ENCODE assay signal across 12 mouse cellular contexts in genomic region chr16:79182474-79182873, GRCm38 (mm10).
A peak's percentile ranks its signal among the peaks of the same experiment; 100 is the strongest.
DNase-seq lines count a peak whose midpoint lies in the region; ATAC-seq and TF ChIP-seq lines count a peak whose summit lies in the region.
"Had no signal": no experiment of that assay in that cellular context is flagged by ENCODE, and none has a peak within 500 bp of the region (broad histone marks: within the 10 kb centered on the region; RNA-seq: fewer than 3 reads in every experiment).

No protein-coding gene starts in this region.

- no peak overlapping the region for H3K4me3 ChIP-seq in gastrocnemius, adult 2 months
- H3K4me3 ChIP-seq: erythroblast, embryonic 14.5 days; limb, embryonic 13.5 days; midbrain, embryonic 12.5 days; neural tube, embryonic 15.5 days had no signal

- intact Hi-C loops in left cerebral cortex, postnatal 4 days (cut with DNase I), result no loop called here
- intact Hi-C loops in left cerebral cortex, postnatal 10 days (cut with DNase I), result no loop called here
- intact Hi-C loops in gastrocnemius, adult 2 months (cut with DNase I), result no loop called here

- TF ChIP-seq CTCF in gastrocnemius, adult 2 months (IDR thresholded peaks at IDR 0.05), result no peak

- DNase-seq in frontal cortex, postnatal 25 days (ENCODE audit: low spot score in 2 of 2), result no peak
- DNase-seq in left cerebral cortex, postnatal 4 days, result peak; percentile 27
- DNase-seq in left cerebral cortex, postnatal 10 days (ENCODE audit: extremely low spot score in 1 of 2, low spot score in 2 of 2), result no peak
- DNase-seq in cerebellum, postnatal 25 days, result peak; percentile 51 to 68
- DNase-seq in right cerebral cortex, postnatal 4 days, result peak; percentile 11
- no peak for DNase-seq in gastrocnemius, adult 2 months
- DNase-seq: gastrocnemius, postnatal 25 days had no signal

- no peak overlapping the region for H3K27ac ChIP-seq in gastrocnemius, adult 2 months
- H3K27ac ChIP-seq: limb, embryonic 13.5 days; midbrain, embryonic 12.5 days; neural tube, embryonic 15.5 days had no signal

- ATAC-seq in frontal cortex, adult (ENCODE audit: low TSS enrichment), result peak; percentile 79; the same call in 1 of the 2 replicates

Comparison
In these comparisons a context has a peak if more than half of its experiments do, and no peak if none do; other contexts are left out.
1. DNase-seq: peak in left cerebral cortex, postnatal 4 days (single experiment), cerebellum, postnatal 25 days (2 of 2) and right cerebral cortex, postnatal 4 days (single experiment); none in frontal cortex, postnatal 25 days (0 of 2), left cerebral cortex, postnatal 10 days (0 of 2) and gastrocnemius, adult 2 months (single experiment).